Mouse (Mus musculus) heart, adult 2 months (tissue): ENCODE measurements around the gene Dcun1d4.

Source experiments
- CTCF ChIP-seq: fragments of 200-600 bp; IDR thresholded peaks from 2 replicates; pipeline ENCODE4 v1.8.1; 2022; ENCODE audit warnings: antibody characterized with exemption, mild to moderate bottlenecking, moderate library complexity
- POLR2A ChIP-seq: fragments of 200-500 bp; IDR thresholded peaks from 2 replicates; pipeline ENCODE4 v1.6.1; 2011; ENCODE audit warnings: mild to moderate bottlenecking, low read depth, low read length, control low read depth; ENCODE audit not compliant: insufficient read depth

DNA sequence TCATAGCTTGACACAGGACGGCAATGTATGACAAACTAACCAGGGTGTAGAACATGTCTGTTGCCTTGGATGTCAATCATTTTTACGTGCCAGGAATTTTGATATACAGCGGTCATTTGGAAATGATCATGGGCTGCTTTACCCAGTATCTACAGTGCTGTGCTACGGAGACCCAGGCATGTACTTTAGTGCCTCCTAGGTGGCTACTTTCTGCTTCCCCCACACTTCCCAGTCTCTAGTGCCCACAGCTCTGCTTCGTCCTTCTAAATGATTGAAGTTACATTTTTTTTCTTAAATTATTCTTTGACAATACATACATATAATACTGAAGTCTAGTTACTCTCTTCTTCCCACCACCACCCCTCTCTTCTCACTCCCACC lies 25.5 kb upstream of the Dcun1d4 start:
- TF ChIP-seq CTCF, result no peak
- TF ChIP-seq POLR2A, result no peak
